7 mouse cellular contexts compared by ENCODE assay signal in the genomic region with DNA sequence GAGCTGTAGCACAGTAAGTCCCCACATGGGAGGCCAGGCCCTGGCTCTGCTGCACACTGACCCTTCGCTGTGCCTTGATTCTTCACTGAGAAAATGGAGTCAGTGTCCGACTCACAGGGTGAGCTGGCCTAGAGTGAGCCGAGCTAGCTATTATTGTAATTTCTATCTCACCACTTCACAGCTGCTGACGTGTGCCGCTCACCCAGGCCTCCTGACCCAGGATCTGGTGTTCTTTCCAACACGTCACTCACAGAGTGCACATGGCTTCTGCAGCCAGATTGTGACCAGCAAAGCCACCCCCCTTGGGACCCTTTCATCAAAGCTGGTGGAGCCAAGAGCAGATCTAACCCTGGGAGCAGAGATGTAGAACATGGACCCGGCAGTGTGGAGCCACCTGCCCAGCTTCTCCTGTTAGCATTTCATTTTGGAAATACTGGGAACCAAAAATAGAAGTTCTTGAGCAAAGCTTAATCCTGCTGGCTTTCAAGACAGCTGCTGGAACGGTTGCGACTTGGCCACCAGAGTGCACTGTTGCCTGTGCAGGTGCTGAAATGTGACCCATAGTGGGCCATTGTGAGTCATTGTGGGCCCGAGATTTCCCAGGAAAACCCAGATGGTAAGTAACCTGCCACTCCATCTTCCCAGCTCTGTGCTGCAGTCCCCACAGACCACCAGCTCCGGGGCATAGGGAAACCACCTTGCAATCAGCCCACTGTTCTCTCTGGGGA. TPM values are rescaled to one million over a fixed set of nuclear protein-coding genes. Genes with fewer than 3 reads are reported as not detected.
DNase-seq lines count a peak whose midpoint lies in the region; ATAC-seq and TF ChIP-seq lines count a peak whose summit lies in the region.

No protein-coding gene starts in this region.

- no peak overlapping the region for H3K4me2 ChIP-seq in midbrain, embryonic 11.5 days
- H3K4me2 ChIP-seq in midbrain, embryonic 15.5 days = no peak overlapping the region
- no peak overlapping the region for H3K4me2 ChIP-seq in midbrain, postnatal 0 days (ENCODE audit: low read depth, low read length, poor library complexity, severe bottlenecking)

- peak; percentile 4; the same call in 1 of the 2 replicates for ATAC-seq in midbrain, embryonic 11.5 days (ENCODE audit: low FRiP score)
- ATAC-seq in midbrain, embryonic 15.5 days (replicated peaks) = no peak
- no peak for ATAC-seq in midbrain, postnatal 0 days (ENCODE audit: low FRiP score)

- WGBS in midbrain, embryonic 11.5 days = 59% methylated on average over 11 of the region's 11 CpGs
- WGBS in midbrain, embryonic 15.5 days = 52% methylated on average over 11 of the region's 11 CpGs
- WGBS in midbrain, postnatal 0 days = 60% methylated on average over 11 of the region's 11 CpGs
- WGBS in forebrain, embryonic 10.5 days = 62% methylated on average over 11 of the region's 11 CpGs

- no peaks in the 10 kb centered on the region for H3K9me3 ChIP-seq in midbrain, embryonic 11.5 days (ENCODE audit: control insufficient read depth, low read length)
- H3K9me3 ChIP-seq in midbrain, embryonic 15.5 days = no peaks in the 10 kb centered on the region
- H3K9me3 ChIP-seq in midbrain, postnatal 0 days (ENCODE audit: low read length) = no peaks in the 10 kb centered on the region
- H3K9me3 ChIP-seq in forebrain, embryonic 10.5 days = no peaks in the 10 kb centered on the region

- no peak overlapping the region for H3K4me3 ChIP-seq in midbrain, embryonic 11.5 days (ENCODE audit: low read depth, low read length)
- no peak overlapping the region for H3K4me3 ChIP-seq in midbrain, embryonic 15.5 days
- no peak overlapping the region for H3K4me3 ChIP-seq in midbrain, postnatal 0 days (ENCODE audit: low read depth, low read length)
- H3K4me3 ChIP-seq in forebrain, embryonic 10.5 days = no peak overlapping the region

- peak; percentile 71 for TF ChIP-seq CTCF in midbrain, postnatal 0 days (IDR thresholded peaks at IDR 0.05)

- H3K9ac ChIP-seq in midbrain, embryonic 11.5 days (ENCODE audit: low read length) = no peak overlapping the region
- no peak overlapping the region for H3K9ac ChIP-seq in midbrain, embryonic 15.5 days
- H3K9ac ChIP-seq in midbrain, postnatal 0 days (replicated peaks; ENCODE audit: low read length, poor library complexity, severe bottlenecking) = no peak overlapping the region

- H3K27me3 ChIP-seq in midbrain, embryonic 11.5 days (ENCODE audit: control insufficient read depth, insufficient read depth, low read length) = no peaks in the 10 kb centered on the region
- H3K27me3 ChIP-seq in midbrain, embryonic 15.5 days (replicated peaks) = no peaks in the 10 kb centered on the region
- no peaks in the 10 kb centered on the region for H3K27me3 ChIP-seq in midbrain, postnatal 0 days (ENCODE audit: insufficient read depth, low read length)
- H3K27me3 ChIP-seq in forebrain, embryonic 10.5 days (ENCODE audit: poor library complexity, severe bottlenecking) = no peaks in the 10 kb centered on the region

- H3K4me1 ChIP-seq in midbrain, embryonic 11.5 days (ENCODE audit: control insufficient read depth, insufficient read depth, low read length) = no peaks in the 10 kb centered on the region
- no peaks in the 10 kb centered on the region for H3K4me1 ChIP-seq in midbrain, embryonic 15.5 days
- H3K4me1 ChIP-seq in midbrain, postnatal 0 days (ENCODE audit: insufficient read depth, low read length) = no peaks in the 10 kb centered on the region
- peaks cover 11% of the 10 kb centered on the region for H3K4me1 ChIP-seq in forebrain, embryonic 10.5 days

- H3K27ac ChIP-seq in midbrain, embryonic 11.5 days (ENCODE audit: low read depth, low read length) = no peak overlapping the region
- no peak overlapping the region for H3K27ac ChIP-seq in midbrain, embryonic 15.5 days
- H3K27ac ChIP-seq in midbrain, postnatal 0 days (ENCODE audit: low read depth, low read length) = no peak overlapping the region
- H3K27ac ChIP-seq in forebrain, embryonic 10.5 days = no peak overlapping the region

- no peaks in the 10 kb centered on the region for H3K36me3 ChIP-seq in midbrain, embryonic 11.5 days (ENCODE audit: control insufficient read depth, insufficient read depth, low read length)
- no peaks in the 10 kb centered on the region for H3K36me3 ChIP-seq in midbrain, embryonic 15.5 days (replicated peaks)
- H3K36me3 ChIP-seq in midbrain, postnatal 0 days (ENCODE audit: insufficient read depth, low read length) = no peaks in the 10 kb centered on the region
- no peaks in the 10 kb centered on the region for H3K36me3 ChIP-seq in forebrain, embryonic 10.5 days (replicated peaks)

- DNase-seq in midbrain, embryonic 11.5 days (ENCODE audit: low spot score, missing footprints) = peak; percentile 81
- DNase-seq in adrenal gland, adult 8-10 months = peak; percentile 49
- peak; percentile 40 for DNase-seq in forelimb bud, embryonic 11.5 days (ENCODE audit: low read depth, low spot score)
- DNase-seq in kidney, postnatal 10 days = peak; percentile 72
- DNase-seq in midbrain, postnatal 0 days (ENCODE audit: low spot score) = peak; percentile 54
- no peak for DNase-seq in forebrain, embryonic 10.5 days (ENCODE audit: extremely low spot score, low spot score)

RNA-seq across cellular contexts. Expression of a gene that starts 18.6 kb away (rescaled TPM):
- 70.5 and 77.9 TPM in 2 replicates for polyA plus RNA-seq in midbrain, embryonic 11.5 days (2014; fragmentation: Nextera tagmentation; extraction: Ambion mirVana)
- 111 and 123 TPM in 2 replicates for polyA plus RNA-seq in midbrain, embryonic 15.5 days (2015; fragmentation: Nextera tagmentation; extraction: Ambion mirVana)
- total RNA-seq in adrenal gland, adult 8-10 months (2022) = 100 to 1,000 TPM in 2 of 4 experiments, 10 to 100 TPM in 2; 82.9 to 112 (median 103) TPM
- 168 and 184 TPM in 2 replicates for total RNA-seq in midbrain, postnatal 0 days (2014; rRNA removed)
- 185 and 200 TPM in 2 replicates for polyA plus RNA-seq in midbrain, postnatal 0 days (2015; fragmentation: Nextera tagmentation; extraction: Ambion mirVana)
- 49.9 and 51.9 TPM in 2 replicates for polyA plus RNA-seq in forebrain, embryonic 10.5 days (2016; fragmentation: Nextera tagmentation; extraction: Ambion mirVana)

RNA-seq across cellular contexts. Expression of a gene that starts 26.3 kb away (rescaled TPM):
- polyA plus RNA-seq in midbrain, embryonic 11.5 days (2014; fragmentation: Nextera tagmentation; extraction: Ambion mirVana) = 38.5 and 39.1 TPM in 2 replicates
- polyA plus RNA-seq in midbrain, embryonic 15.5 days (2015; fragmentation: Nextera tagmentation; extraction: Ambion mirVana) = 43.2 and 44.5 TPM in 2 replicates
- total RNA-seq in adrenal gland, adult 8-10 months (2022) = 1 to 10 TPM; 6.0 to 9.2 (median 8.4) TPM
- 19.7 and 23.2 TPM in 2 replicates for total RNA-seq in midbrain, postnatal 0 days (2014; rRNA removed)
- 27.6 and 28.3 TPM in 2 replicates for polyA plus RNA-seq in midbrain, postnatal 0 days (2015; fragmentation: Nextera tagmentation; extraction: Ambion mirVana)
- 25.6 and 29.5 TPM in 2 replicates for polyA plus RNA-seq in forebrain, embryonic 10.5 days (2016; fragmentation: Nextera tagmentation; extraction: Ambion mirVana)
